Mouse (Mus musculus): ENCODE measurements at regions not wholly inside any gene's neighbourhood (a gene's known extent, or its start where the extent isn't known, plus 50 kb on each side); places are given as distances from the start of the nearest gene placed in this dataset.

- intact Hi-C loops (cut with DNase I) = no loop called here
Measured at GRCm38 (mm10) chr11:112546162-112546561, 235.9 kb upstream of the Sox9 start.

GRCm38 (mm10) chr11:112552838-112553237, 229.2 kb upstream of the Sox9 start:
- intact Hi-C loops (cut with DNase I) = no loop called here

- intact Hi-C loops (cut with DNase I) = no loop called here
Measured at GRCm38 (mm10) chr11:112563027-112563426, 219.0 kb upstream of the Sox9 start.

GRCm38 (mm10) chr11:112564706-112565215, 217.3 kb upstream of the Sox9 start:
- intact Hi-C loops (cut with DNase I) = no loop called here

- intact Hi-C loops (cut with DNase I) = no loop called here
Measured at GRCm38 (mm10) chr11:112566071-112566470, 216.0 kb upstream of the Sox9 start.

GRCm38 (mm10) chr11:112587386-112587785, 194.6 kb upstream of the Sox9 start:
- intact Hi-C loops (cut with DNase I) = no loop called here

- intact Hi-C loops (cut with DNase I) = no loop called here
Measured at GRCm38 (mm10) chr11:112588088-112588487, 193.9 kb upstream of the Sox9 start.

- intact Hi-C loops (cut with DNase I) = no loop called here
Measured at GRCm38 (mm10) chr11:112590214-112590613, 191.8 kb upstream of the Sox9 start.

GRCm38 (mm10) chr11:112592411-112593020, 189.5 kb upstream of the Sox9 start:
- intact Hi-C loops (cut with DNase I) = no loop called here

GRCm38 (mm10) chr11:112593821-112594220, 188.2 kb upstream of the Sox9 start:
- intact Hi-C loops (cut with DNase I) = no loop called here

- intact Hi-C loops (cut with DNase I) = no loop called here
Measured at GRCm38 (mm10) chr11:112607359-112607758, 174.7 kb upstream of the Sox9 start.

- intact Hi-C loops (cut with DNase I) = no loop called here
Measured at GRCm38 (mm10) chr11:112609277-112609676, 172.7 kb upstream of the Sox9 start.

GRCm38 (mm10) chr11:112611073-112611472, 171.0 kb upstream of the Sox9 start:
- intact Hi-C loops (cut with DNase I) = no loop called here

GRCm38 (mm10) chr11:112615629-112616028, 166.4 kb upstream of the Sox9 start:
- intact Hi-C loops (cut with DNase I) = no loop called here

GRCm38 (mm10) chr11:112616942-112617341, 165.1 kb upstream of the Sox9 start:
- intact Hi-C loops (cut with DNase I) = no loop called here

- intact Hi-C loops (cut with DNase I) = no loop called here
Measured at GRCm38 (mm10) chr11:112620916-112621315, 161.1 kb upstream of the Sox9 start.

- intact Hi-C loops (cut with DNase I) = no loop called here
Measured at GRCm38 (mm10) chr11:112621385-112622120, 160.5 kb upstream of the Sox9 start.

- intact Hi-C loops (cut with DNase I) = no loop called here
Measured at GRCm38 (mm10) chr11:112649298-112649697, 132.7 kb upstream of the Sox9 start.

- intact Hi-C loops (cut with DNase I) = no loop called here
Measured at GRCm38 (mm10) chr11:112657410-112658159, 124.4 kb upstream of the Sox9 start.

GRCm38 (mm10) chr11:112659911-112660310, 122.1 kb upstream of the Sox9 start:
- intact Hi-C loops (cut with DNase I) = no loop called here

GRCm38 (mm10) chr11:112661426-112661825, 120.6 kb upstream of the Sox9 start:
- intact Hi-C loops (cut with DNase I) = no loop called here

- intact Hi-C loops (cut with DNase I) = no loop called here
Measured at GRCm38 (mm10) chr11:112667311-112667710, 114.7 kb upstream of the Sox9 start.
